Mouse (Mus musculus): ENCODE results near the gene Akt2.
A peak's percentile ranks its signal among the peaks of the same experiment; 100 is the strongest.

Gene Akt2

GRCm38 (mm10) chr7:27591266-27592216, at the start of gene Akt2:
Gene Akt2, plus strand, starts transcription at chr7:27591552.
- DNase-seq (ENCODE audit: low spot score) = peak; percentile 96

- no peak for DNase-seq (ENCODE audit: low spot score)
Measured at GRCm38 (mm10) chr7:27541922-27542321, 49.4 kb upstream of the Akt2 start.

- peak; percentile 9 for DNase-seq (ENCODE audit: low spot score)
Measured at GRCm38 (mm10) chr7:27542392-27543033, 48.8 kb upstream of the Akt2 start.

GRCm38 (mm10) chr7:27543065-27543464, 48.3 kb upstream of the Akt2 start:
- no peak for DNase-seq (ENCODE audit: low spot score)

GRCm38 (mm10) chr7:27543851-27544250, 47.5 kb upstream of the Akt2 start:
- no peak for DNase-seq (ENCODE audit: low spot score)

- no peak for DNase-seq (ENCODE audit: low spot score)
Measured at GRCm38 (mm10) chr7:27544675-27545370, 46.5 kb upstream of the Akt2 start.

- DNase-seq (ENCODE audit: low spot score) = no peak
Measured at GRCm38 (mm10) chr7:27549597-27549996, 41.8 kb upstream of the Akt2 start.

- no peak for DNase-seq (ENCODE audit: low spot score)
Measured at GRCm38 (mm10) chr7:27552070-27552469, 39.3 kb upstream of the Akt2 start.

GRCm38 (mm10) chr7:27552931-27553513, 38.3 kb upstream of the Akt2 start, which contains the start of the genes Pld3 and 2310022A10Rik:
Gene Pld3, minus strand, starts transcription at chr7:27553218.
Gene 2310022A10Rik, plus strand, starts transcription at chr7:27553233.
- peak; percentile 90 for DNase-seq (ENCODE audit: low spot score)

- DNase-seq (ENCODE audit: low spot score) = no peak
Measured at GRCm38 (mm10) chr7:27560291-27560887, 31.0 kb upstream of the Akt2 start.

- no peak for DNase-seq (ENCODE audit: low spot score)
Measured at GRCm38 (mm10) chr7:27560978-27561377, 30.4 kb upstream of the Akt2 start.

GRCm38 (mm10) chr7:27569580-27570224, 21.6 kb upstream of the Akt2 start:
- DNase-seq (ENCODE audit: low spot score) = no peak

GRCm38 (mm10) chr7:27572133-27572532, 19.2 kb upstream of the Akt2 start:
- no peak for DNase-seq (ENCODE audit: low spot score)

- no peak for DNase-seq (ENCODE audit: low spot score)
Measured at GRCm38 (mm10) chr7:27574124-27574880, 17.1 kb upstream of the Akt2 start.

GRCm38 (mm10) chr7:27576914-27577313, 14.4 kb upstream of the Akt2 start:
- DNase-seq (ENCODE audit: low spot score) = no peak

- no peak for DNase-seq (ENCODE audit: low spot score)
Measured at GRCm38 (mm10) chr7:27577589-27577988, 13.8 kb upstream of the Akt2 start.

- DNase-seq (ENCODE audit: low spot score) = no peak
Measured at GRCm38 (mm10) chr7:27578465-27578864, 12.9 kb upstream of the Akt2 start.

GRCm38 (mm10) chr7:27580380-27581174, 10.8 kb upstream of the Akt2 start:
- DNase-seq (ENCODE audit: low spot score) = no peak

- peak; percentile 45 for DNase-seq (ENCODE audit: low spot score)
Measured at GRCm38 (mm10) chr7:27586861-27587260, 4.5 kb upstream of the Akt2 start.

GRCm38 (mm10) chr7:27587741-27588140, 3.6 kb upstream of the Akt2 start:
- DNase-seq (ENCODE audit: low spot score) = no peak
